Mouse (Mus musculus): ENCODE measurements around the gene Dennd2a. TPM values are rescaled to one million over a fixed set of nuclear protein-coding genes. Genes with fewer than 3 reads are reported as not detected.

Dennd2a gene
- total RNA-seq, 2 experiments from 2014 or later: 37.6 to 38.9 TPM

GRCm38 (mm10) chr6:39522425-39522824 lies 35.2 kb downstream of the Dennd2a start:
- no peak for DNase-seq (ENCODE audit: low spot score in 2 of 2)

GRCm38 (mm10) chr6:39515739-39516131 lies 41.9 kb downstream of the Dennd2a start:
- no peak for DNase-seq (ENCODE audit: low spot score in 2 of 2)

- DNase-seq (ENCODE audit: low spot score in 2 of 2): no peak
Measured at GRCm38 (mm10) chr6:39515040-39515738, 42.5 kb downstream of the Dennd2a start.

- DNase-seq (ENCODE audit: low spot score in 2 of 2): no peak
Measured at GRCm38 (mm10) chr6:39503476-39503875, 54.2 kb downstream of the Dennd2a start.

- peak in 1 of 2 experiments; percentile 30 for DNase-seq (ENCODE audit: low spot score in 2 of 2)
Measured at GRCm38 (mm10) chr6:39497165-39497564, 60.5 kb downstream of the Dennd2a start.

GRCm38 (mm10) chr6:39493129-39493714 lies 64.4 kb downstream of the Dennd2a start:
- DNase-seq (ENCODE audit: low spot score in 2 of 2): peak; percentile 61 to 85

- DNase-seq (ENCODE audit: low spot score in 2 of 2): no peak
Measured at GRCm38 (mm10) chr6:39492161-39492560, 65.5 kb downstream of the Dennd2a start.

GRCm38 (mm10) chr6:39491203-39491602 lies 66.5 kb downstream of the Dennd2a start:
- DNase-seq (ENCODE audit: low spot score in 2 of 2): no peak

- peak in 1 of 2 experiments; percentile 56 for DNase-seq (ENCODE audit: low spot score in 2 of 2)
Measured at GRCm38 (mm10) chr6:39488292-39488691, 69.4 kb downstream of the Dennd2a start.

GRCm38 (mm10) chr6:39483656-39484055 lies 74.0 kb downstream of the Dennd2a start:
- DNase-seq (ENCODE audit: low spot score in 2 of 2): no peak

- peak in 1 of 2 experiments; percentile 68 for DNase-seq (ENCODE audit: low spot score in 2 of 2)
Measured at GRCm38 (mm10) chr6:39478509-39479150, 79.0 kb downstream of the Dennd2a start.

- DNase-seq (ENCODE audit: low spot score in 2 of 2): no peak
Measured at GRCm38 (mm10) chr6:39476617-39477016, 81.0 kb downstream of the Dennd2a start.

- no peak for DNase-seq (ENCODE audit: low spot score in 2 of 2)
Measured at GRCm38 (mm10) chr6:39474424-39474823, 83.2 kb downstream of the Dennd2a start.

- no peak for DNase-seq (ENCODE audit: low spot score in 2 of 2)
Measured at GRCm38 (mm10) chr6:39472837-39473236, 84.8 kb downstream of the Dennd2a start.

GRCm38 (mm10) chr6:39472271-39472670 lies 85.4 kb downstream of the Dennd2a start:
- DNase-seq (ENCODE audit: low spot score in 2 of 2): no peak

- DNase-seq (ENCODE audit: low spot score in 2 of 2): peak in 1 of 2 experiments; percentile 47
Measured at GRCm38 (mm10) chr6:39470076-39470475, 87.6 kb downstream of the Dennd2a start.

- DNase-seq (ENCODE audit: low spot score in 2 of 2): no peak
Measured at GRCm38 (mm10) chr6:39469427-39469826, 88.2 kb downstream of the Dennd2a start.

GRCm38 (mm10) chr6:39462621-39463538 lies 94.8 kb downstream of the Dennd2a start:
- peak; percentile 59 to 89 for DNase-seq (ENCODE audit: low spot score in 2 of 2)

- DNase-seq (ENCODE audit: low spot score in 2 of 2): no peak
Measured at GRCm38 (mm10) chr6:39460040-39460439, 97.6 kb downstream of the Dennd2a start.

GRCm38 (mm10) chr6:39455339-39456160 lies 102.1 kb downstream of the Dennd2a start:
- DNase-seq (ENCODE audit: low spot score in 2 of 2): no peak
